ENCODE assay signal across 8 mouse cellular contexts in the genomic region with DNA sequence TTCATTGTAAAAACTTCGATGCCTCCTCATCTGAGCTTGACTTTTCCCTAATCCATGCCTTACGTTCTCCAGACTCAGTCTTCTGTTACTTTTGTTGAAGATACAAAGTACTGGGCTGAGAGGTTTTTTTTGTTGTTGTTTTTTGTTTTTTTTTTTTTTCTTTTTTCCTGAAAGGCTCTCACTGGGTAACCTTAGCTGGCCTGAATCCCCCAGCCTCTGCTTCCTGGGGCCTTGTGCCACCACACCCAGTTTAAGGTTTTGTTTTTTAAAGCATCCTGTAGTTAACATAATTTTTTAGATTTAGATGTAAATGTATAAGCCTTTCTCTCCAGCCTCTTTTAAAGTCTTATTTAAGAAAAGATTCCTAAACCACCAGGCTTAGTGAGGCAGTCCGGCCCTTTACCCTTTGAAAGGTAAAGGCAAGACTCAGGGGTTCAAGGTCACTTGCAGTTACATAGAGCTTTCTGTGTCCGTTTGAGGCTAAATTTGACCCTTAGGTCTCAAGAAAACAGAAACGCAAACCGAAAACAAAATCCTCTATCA. TPM values are rescaled to one million over a fixed set of nuclear protein-coding genes. Genes with fewer than 3 reads are reported as not detected.
DNase-seq lines count a peak whose midpoint lies in the region; ATAC-seq and TF ChIP-seq lines count a peak whose summit lies in the region.

No protein-coding gene starts in this region.

- no peak for TF ChIP-seq POLR2A in kidney, adult 2 months (IDR thresholded peaks at IDR 0.05; ENCODE audit: low read depth, low read length)

- no peaks in the 10 kb centered on the region for H3K36me3 ChIP-seq in kidney, adult 2 months (ENCODE audit: control insufficient read depth, insufficient read depth, low read length)
- no peaks in the 10 kb centered on the region for H3K36me3 ChIP-seq in hindbrain, postnatal 0 days (ENCODE audit: insufficient read depth, low read length)

- TF ChIP-seq CTCF in gastrocnemius, adult 2 months (IDR thresholded peaks at IDR 0.05) = no peak
- no peak for TF ChIP-seq CTCF in kidney, adult 2 months (conservative IDR thresholded peaks at IDR 0.05; ENCODE audit: insufficient read depth, insufficient read length, low read depth, low read length)
- TF ChIP-seq CTCF in hindbrain, postnatal 0 days (IDR thresholded peaks at IDR 0.05; ENCODE audit: low read depth) = no peak

- H3K4me2 ChIP-seq in hindbrain, postnatal 0 days (ENCODE audit: low read depth, low read length) = peak overlapping the region; percentile 43

- H3K9ac ChIP-seq in hindbrain, postnatal 0 days (replicated peaks; ENCODE audit: low read length) = no peak overlapping the region; the same call in 1 of the 2 replicates

- no peak for DNase-seq in gastrocnemius, adult 2 months
- DNase-seq in gastrocnemius, postnatal 25 days = no peak
- no peak for DNase-seq in kidney, adult 2 months
- DNase-seq in kidney, postnatal 36 days = no peak
- peak; percentile 92 for DNase-seq in ES-CJ7 (ENCODE audit: low read depth, low spot score)
- DNase-seq in hindbrain, postnatal 0 days (ENCODE audit: low spot score) = no peak
- DNase-seq in cerebellum, adult 11-12 months = no peak
- DNase-seq in urinary bladder, postnatal 14 days (ENCODE audit: low spot score) = no peak

- intact Hi-C loops in gastrocnemius, adult 2 months (cut with DNase I) = loop anchor here (10.0 kb wide), 1 partner anchor 92 kb away; no protein-coding TSS in a partner anchor

- H3K4me3 ChIP-seq in gastrocnemius, adult 2 months = peak overlapping the region; percentile 55
- no peak overlapping the region for H3K4me3 ChIP-seq in kidney, adult 2 months (ENCODE audit: insufficient read depth, low read depth, low read length)
- no peak overlapping the region for H3K4me3 ChIP-seq in hindbrain, postnatal 0 days (ENCODE audit: low read length)

- no peak for ATAC-seq in hindbrain, postnatal 0 days

- 42% methylated on average over 6 of the region's 6 CpGs for WGBS in kidney, adult 2 months
- WGBS in hindbrain, postnatal 0 days = 47% methylated on average over 6 of the region's 6 CpGs

- H3K27ac ChIP-seq in gastrocnemius, adult 2 months = peak overlapping the region; percentile 78
- 0 out of 2 replicates have a peak overlapping the region, but pooled peaks have one; percentile 38 for H3K27ac ChIP-seq in kidney, adult 2 months (ENCODE audit: insufficient read depth, low read depth, low read length)
- H3K27ac ChIP-seq in hindbrain, postnatal 0 days = peak overlapping the region; percentile 77; the same call in 1 of the 2 replicates

- H3K4me1 ChIP-seq in kidney, adult 2 months (ENCODE audit: control insufficient read depth, insufficient read depth, low read length) = peaks cover 3% of the 10 kb centered on the region; the same call in 1 of the 2 replicates
- H3K4me1 ChIP-seq in hindbrain, postnatal 0 days (ENCODE audit: insufficient read depth, low read length) = no peaks in the 10 kb centered on the region

- no peaks in the 10 kb centered on the region for H3K27me3 ChIP-seq in kidney, adult 2 months (replicated peaks; ENCODE audit: control insufficient read depth, insufficient read depth, low read length)
- no peaks in the 10 kb centered on the region for H3K27me3 ChIP-seq in hindbrain, postnatal 0 days (ENCODE audit: insufficient read depth, low read length)

- H3K9me3 ChIP-seq in hindbrain, postnatal 0 days (ENCODE audit: low read length) = no peaks in the 10 kb centered on the region

RNA-seq across cellular contexts. Expression of a gene that starts 24.3 kb away (rescaled TPM):
- 100 to 1,000 TPM; 130 to 150 TPM for total RNA-seq in gastrocnemius, adult 2 months (2021)
- total RNA-seq in gastrocnemius, postnatal 25 days (2021) = 100 to 1,000 TPM; 103 to 125 TPM
- 13.3 and 18.9 TPM in 2 replicates for polyA plus RNA-seq in kidney, adult 2 months (2012; rRNA removed)
- 259 and 270 TPM in 2 replicates for total RNA-seq in hindbrain, postnatal 0 days (2014; rRNA removed)
- 28.2 and 29.0 TPM in 2 replicates for polyA plus RNA-seq in hindbrain, postnatal 0 days (2015; fragmentation: Nextera tagmentation; extraction: Ambion mirVana)
